Mouse (Mus musculus): ENCODE results near the gene Palmd. TPM values are rescaled to one million over a fixed set of nuclear protein-coding genes. Genes with fewer than 3 reads are reported as not detected.
A peak's percentile ranks its signal among the peaks of the same experiment; 100 is the strongest.

The Palmd gene
- total RNA-seq, 2 experiments from 2014 or later, result 22.4 to 22.7 TPM

DNA sequence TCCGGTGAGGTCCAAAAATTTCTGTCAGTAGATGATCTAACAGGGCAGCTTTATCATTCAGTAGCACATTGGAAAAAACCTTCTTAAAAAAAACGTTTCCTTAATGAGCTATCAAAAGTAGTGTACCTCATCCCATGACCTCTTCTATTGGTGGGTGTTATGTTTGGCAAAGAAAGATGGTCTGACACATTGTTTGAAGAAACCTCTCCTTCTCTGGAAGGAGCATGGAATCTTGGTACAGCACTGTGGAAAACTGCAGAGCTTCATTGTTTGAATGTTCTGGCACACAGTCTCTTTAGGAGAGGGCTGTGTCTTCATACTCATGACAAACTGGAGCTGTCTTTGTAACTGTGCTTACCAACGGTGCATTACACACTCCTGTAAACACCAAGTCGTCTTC is 5.6 kb downstream of the Palmd start:
- DNase-seq, result no peak
- intact Hi-C loops (cut with DNase I), result no loop called here

- no peak for DNase-seq
- intact Hi-C loops (cut with DNase I), result no loop called here
Measured at GRCm38 (mm10) chr3:116961354-116962142, 7.2 kb downstream of the Palmd start.

- intact Hi-C loops (cut with DNase I), result no loop called here
- no peak for DNase-seq
Measured at GRCm38 (mm10) chr3:116960414-116960813, 8.4 kb downstream of the Palmd start.

DNA sequence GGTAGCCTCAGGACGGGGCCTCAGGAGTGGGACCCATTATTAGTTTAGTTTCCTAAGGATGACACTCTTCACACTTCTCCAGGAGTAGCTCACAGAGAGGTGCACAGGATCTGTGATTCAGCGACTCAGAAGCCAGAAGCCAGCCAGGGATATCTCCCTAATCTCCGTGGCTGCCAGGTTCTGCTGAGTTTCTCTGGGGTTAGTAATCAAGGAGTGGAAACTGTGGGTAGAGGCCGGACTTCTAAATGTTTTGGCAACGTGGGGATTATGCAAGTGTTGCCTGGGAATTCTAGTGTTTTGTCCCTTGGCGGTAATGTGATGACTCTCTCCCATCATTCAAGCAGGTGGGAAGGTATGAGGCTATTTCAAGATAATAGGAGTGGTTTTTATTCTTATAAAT is 13.7 kb downstream of the Palmd start:
- intact Hi-C loops (cut with DNase I), result no loop called here
- no peak for DNase-seq

GRCm38 (mm10) chr3:116953366-116953765 is 15.4 kb downstream of the Palmd start:
- no peak for DNase-seq

GRCm38 (mm10) chr3:116952242-116952899 is 16.4 kb downstream of the Palmd start:
- DNase-seq, result no peak
- intact Hi-C loops (cut with DNase I), result no loop called here

More at GRCm38 (mm10) chr3:116953366-116953765, 15.4 kb downstream of the Palmd start:
- intact Hi-C loops (cut with DNase I), result no loop called here

DNA sequence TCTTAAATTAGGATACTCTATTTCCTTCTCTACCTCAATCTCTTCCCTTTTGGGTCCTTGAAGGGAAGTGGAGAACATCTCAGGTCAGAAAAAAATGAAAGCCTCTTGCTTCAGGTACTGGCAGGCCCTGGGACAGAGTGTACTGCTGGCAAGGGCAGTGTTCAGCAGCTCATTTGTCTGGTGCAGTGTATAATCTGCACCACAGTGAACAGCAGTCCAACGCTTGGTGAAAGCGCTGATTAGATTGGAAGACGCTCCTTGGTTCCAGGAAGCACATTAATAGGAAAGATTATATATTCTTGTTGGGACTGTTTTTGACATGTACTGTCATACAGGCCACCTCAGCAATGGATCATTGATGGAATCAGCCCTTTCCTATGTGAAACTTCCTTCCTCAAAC is 17.3 kb downstream of the Palmd start:
- DNase-seq, result no peak
- intact Hi-C loops (cut with DNase I), result no loop called here

DNA sequence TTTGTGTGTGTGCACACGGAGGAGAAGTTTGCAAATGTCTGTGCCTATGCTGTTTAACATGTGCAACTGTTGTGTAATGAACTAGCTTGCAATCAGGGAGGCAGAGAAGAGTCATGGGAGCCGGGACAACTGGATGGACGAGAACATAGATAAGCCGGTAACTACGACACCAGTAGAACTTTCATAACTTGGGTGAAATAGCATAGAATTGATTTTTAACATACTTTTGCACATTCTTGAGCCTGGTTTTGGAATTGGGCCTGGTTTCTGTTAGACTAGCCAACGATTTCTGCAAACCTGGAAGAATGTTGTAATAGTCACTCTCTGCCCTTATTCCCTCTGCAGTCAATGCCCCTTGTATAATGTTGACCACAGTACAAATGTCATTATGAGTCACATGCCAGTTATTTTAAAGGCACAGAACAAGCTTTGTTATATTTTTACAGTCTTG is 18.1 kb downstream of the Palmd start:
- intact Hi-C loops (cut with DNase I), result no loop called here
- no peak for DNase-seq

DNA sequence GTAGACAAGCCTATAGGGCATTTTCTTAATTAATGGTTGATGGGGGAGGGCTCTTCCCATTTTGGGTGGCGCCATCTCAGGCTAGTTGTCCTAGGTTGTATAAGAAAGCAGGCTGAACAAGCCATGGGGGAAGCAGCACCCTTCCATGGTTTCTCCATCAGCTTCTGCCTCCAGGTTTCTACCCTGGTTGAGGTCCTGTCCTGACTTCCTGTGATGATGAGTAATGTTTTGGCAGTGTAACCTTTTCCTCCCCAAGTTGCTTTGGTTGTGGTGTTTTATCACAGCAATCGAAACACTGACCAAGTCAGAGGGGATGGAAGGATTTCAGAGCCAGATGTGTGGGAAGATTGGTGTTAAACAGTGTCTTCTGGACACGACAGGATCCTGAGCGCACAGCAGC is 22.3 kb downstream of the Palmd start:
- intact Hi-C loops (cut with DNase I), result no loop called here

DNA sequence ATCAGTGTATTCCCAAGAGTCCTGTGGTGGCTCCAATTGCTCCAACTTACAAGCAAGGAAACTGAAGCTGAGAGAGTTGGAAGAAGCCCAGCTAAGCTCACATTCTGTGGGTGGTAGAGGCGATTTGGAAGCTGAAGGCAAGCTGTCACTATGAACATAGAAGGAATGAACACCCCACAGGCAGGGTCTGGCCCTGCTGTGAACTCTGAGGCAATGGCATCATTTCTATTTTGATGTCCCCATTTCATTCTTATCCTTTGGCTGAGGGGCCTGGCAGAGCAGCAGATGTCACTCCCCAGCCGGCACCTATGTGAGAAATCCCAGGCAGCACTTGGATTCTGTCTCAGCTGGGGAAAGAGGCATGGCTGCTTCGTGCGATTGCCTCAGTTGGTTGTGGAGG is 25.4 kb downstream of the Palmd start:
- no peak for DNase-seq
- intact Hi-C loops (cut with DNase I), result no loop called here

More for the DNA sequence above, 22.3 kb downstream of the Palmd start:
- no peak for DNase-seq

DNA sequence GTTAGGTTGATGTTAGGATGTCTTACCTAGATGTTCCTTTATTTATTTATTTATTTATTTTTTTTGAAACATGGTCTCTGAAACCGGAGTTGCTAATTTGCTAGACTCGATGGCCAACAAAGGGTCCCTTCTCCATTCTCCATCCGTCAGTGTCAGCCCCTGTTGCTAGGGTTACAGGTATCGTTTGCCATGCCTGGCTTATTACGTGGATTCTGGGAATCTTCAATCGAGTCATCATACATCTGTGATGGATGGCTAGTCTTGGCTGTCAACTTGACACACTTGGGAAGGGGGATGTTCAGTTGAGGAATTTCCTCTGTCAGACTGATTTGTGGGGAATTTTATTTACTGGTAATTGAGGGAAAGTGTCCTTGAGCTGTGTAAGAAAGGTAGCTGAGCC is 26.0 kb downstream of the Palmd start:
- intact Hi-C loops (cut with DNase I), result no loop called here
- DNase-seq, result no peak

DNA sequence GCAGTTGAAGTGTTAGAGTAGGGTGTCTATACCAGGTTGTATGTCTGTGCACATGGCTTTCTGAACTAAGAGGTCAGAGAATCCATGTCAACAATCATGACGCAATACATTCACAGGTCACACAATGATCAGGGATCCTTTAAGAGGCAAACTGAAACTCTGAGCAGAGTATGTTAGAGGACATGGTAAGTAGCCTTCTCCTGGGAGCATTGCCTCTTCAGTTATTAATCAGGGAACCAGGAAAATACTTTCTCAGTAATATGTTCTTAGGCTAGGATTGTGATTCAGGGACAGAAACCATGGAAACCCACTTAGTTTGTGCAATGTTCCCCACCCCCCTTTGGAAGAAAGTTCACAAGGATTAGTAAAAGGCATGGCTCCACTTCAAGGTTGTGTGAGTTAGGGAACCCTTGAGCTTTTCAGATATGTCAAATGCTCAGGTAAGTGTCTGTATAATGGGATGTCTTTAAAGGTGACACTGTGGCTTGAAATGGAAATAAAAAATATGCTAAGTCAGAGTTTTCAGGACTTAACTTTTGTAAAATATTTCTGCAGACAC is 27.1 kb downstream of the Palmd start:
- intact Hi-C loops (cut with DNase I), result no loop called here
- DNase-seq, result no peak

DNA sequence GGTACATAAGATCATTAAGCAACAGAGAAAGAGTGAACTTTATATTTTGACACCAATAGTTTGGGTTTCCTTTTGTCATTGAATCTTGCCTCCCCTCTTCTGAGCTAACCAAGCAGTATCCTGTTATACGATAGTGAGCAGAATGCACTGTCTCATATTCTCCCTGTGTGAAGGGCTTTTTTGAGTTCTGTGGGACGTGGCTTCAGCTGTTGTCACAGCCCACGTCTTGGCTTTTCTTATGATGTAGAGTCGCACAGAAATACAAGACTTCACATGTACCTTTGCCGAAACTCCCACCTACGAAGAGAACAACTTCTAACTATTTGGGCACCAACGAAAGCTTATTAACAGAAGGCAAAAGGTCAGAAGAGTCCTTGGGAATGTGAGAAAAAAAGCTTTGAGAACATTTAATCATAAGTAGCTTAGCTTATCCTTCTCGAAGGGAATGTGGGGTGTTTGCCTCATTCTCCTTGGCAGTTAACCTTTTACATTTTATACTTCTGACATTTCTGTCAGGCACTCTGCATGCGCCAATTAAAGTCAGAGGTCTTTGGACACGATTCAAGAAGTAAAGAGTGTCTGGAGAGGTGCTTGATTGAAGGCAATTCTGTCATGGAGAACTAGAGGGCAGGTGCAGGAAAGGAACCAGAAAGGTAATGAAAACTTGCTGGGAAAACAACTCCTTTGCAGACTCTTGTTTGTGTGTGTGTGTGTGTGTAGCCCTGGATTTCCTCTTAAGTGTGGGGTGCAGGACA is 27.8 kb downstream of the Palmd start:
- intact Hi-C loops (cut with DNase I), result no loop called here
- no peak for DNase-seq

DNA sequence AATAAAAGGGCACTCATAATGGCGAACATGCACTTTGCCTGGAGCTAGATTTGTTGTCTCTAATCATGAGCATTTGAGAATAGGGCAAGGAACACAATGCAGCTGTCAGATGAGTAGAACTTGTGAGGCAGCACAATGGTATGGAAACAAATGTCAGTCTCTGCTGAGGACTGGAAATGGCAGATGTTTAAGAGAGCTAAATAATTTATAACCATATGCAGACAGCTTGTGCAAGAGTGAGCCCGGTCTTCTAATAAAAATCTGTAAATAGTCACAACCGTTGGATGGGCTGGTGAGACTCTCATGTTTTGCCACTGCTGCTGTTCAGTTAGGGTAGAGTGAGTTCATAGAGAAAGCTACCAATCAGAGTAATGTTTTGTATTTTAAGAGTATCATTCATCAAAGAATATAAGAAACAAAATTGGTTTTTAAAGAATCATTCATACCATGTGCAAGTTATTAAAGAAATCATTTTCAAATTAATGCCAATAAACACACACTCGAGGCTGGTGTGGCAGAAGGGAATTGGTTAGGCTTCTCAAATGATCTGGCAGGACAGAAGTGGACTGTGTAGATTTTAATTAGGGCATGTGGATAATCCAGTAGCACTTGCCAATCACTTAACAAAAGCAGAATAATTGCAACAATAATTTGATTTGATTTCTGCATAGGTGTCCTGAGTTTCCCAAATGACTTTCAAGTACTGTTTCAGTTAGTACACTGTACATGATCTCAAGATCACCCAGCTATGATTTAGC is 31.7 kb downstream of the Palmd start:
- no peak for DNase-seq
- intact Hi-C loops (cut with DNase I), result no loop called here

GRCm38 (mm10) chr3:116933158-116933557 is 35.6 kb downstream of the Palmd start:
- no peak for DNase-seq

GRCm38 (mm10) chr3:116928994-116929393 is 39.8 kb downstream of the Palmd start:
- peak; percentile 27 to 35 for DNase-seq
- intact Hi-C loops (cut with DNase I), result no loop called here

More at GRCm38 (mm10) chr3:116933158-116933557, 35.6 kb downstream of the Palmd start:
- intact Hi-C loops (cut with DNase I), result no loop called here

DNA sequence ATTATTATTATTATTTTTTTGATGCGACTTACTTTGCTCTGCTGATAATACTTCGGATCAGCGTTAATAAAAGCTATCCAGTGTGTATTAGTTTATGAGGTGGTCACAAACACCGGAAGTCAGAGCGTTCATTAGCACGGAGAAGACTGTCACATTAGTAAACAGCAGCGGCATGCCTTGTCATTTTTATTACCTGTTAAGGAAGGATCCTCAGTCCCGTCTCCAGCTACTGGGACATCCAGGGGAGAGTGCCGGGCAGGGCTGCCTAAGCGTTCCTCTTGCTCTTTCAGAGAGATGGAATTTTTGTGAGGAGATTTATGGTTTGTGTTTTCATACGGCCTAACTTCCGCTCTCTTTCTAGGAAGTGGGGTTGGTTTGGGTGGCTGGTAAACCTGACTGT is 45.7 kb downstream of the Palmd start:
- intact Hi-C loops (cut with DNase I), result no loop called here
- DNase-seq, result no peak

- DNase-seq, result no peak
- intact Hi-C loops (cut with DNase I), result no loop called here
Measured at GRCm38 (mm10) chr3:116921535-116921934, 47.3 kb downstream of the Palmd start.

- no peak for DNase-seq
- intact Hi-C loops (cut with DNase I), result no loop called here
Measured at GRCm38 (mm10) chr3:116917016-116917415, 51.8 kb downstream of the Palmd start.

- DNase-seq, result no peak
- intact Hi-C loops (cut with DNase I), result no loop called here
Measured at GRCm38 (mm10) chr3:116914931-116915330, 53.9 kb downstream of the Palmd start.

Data from gastrocnemius, postnatal 36 days (tissue).